ENCODE assay signal across 8 mouse cellular contexts in genomic region chr11:86356007-86356853, GRCm38 (mm10). TPM values are rescaled to one million over a fixed set of nuclear protein-coding genes. Genes with fewer than 3 reads are reported as not detected.
DNase-seq lines count a peak whose midpoint lies in the region; ATAC-seq and TF ChIP-seq lines count a peak whose summit lies in the region.

No protein-coding gene starts in this region.

- no peak for ATAC-seq in heart, embryonic 12.5 days (ENCODE audit: insufficient number of reproducible peaks, low FRiP score)
- ATAC-seq in liver, embryonic 15.5 days (ENCODE audit: insufficient read depth): no peak
- ATAC-seq in stomach, embryonic 16.5 days (ENCODE audit: insufficient read depth, low FRiP score): no peak

- 7% methylated on average over 13 of the region's 13 CpGs for WGBS in heart, embryonic 12.5 days
- 2% methylated on average over 13 of the region's 13 CpGs for WGBS in liver, embryonic 15.5 days (ENCODE audit: insufficient replicate concordance)
- WGBS in stomach, embryonic 16.5 days: 2% methylated on average over 13 of the region's 13 CpGs

- no peaks in the 10 kb centered on the region for H3K9me3 ChIP-seq in heart, embryonic 12.5 days (replicated peaks)
- H3K9me3 ChIP-seq in liver, embryonic 15.5 days (replicated peaks): no peaks in the 10 kb centered on the region
- no peaks in the 10 kb centered on the region for H3K9me3 ChIP-seq in stomach, embryonic 16.5 days (replicated peaks; ENCODE audit: control insufficient read depth, low read length)

- peaks cover 14% of the 10 kb centered on the region for H3K36me3 ChIP-seq in heart, embryonic 12.5 days
- peaks cover 20% of the 10 kb centered on the region for H3K36me3 ChIP-seq in liver, embryonic 15.5 days (replicated peaks)
- H3K36me3 ChIP-seq in stomach, embryonic 16.5 days (ENCODE audit: control insufficient read depth, insufficient read depth, low read length): 0 out of 2 replicates have a peak, but pooled peaks cover 3% of the 10 kb centered on the region

- H3K4me3 ChIP-seq in layer of hippocampus, adult 2 months: peak overlapping the region; percentile 96
- peak overlapping the region; percentile 100 for H3K4me3 ChIP-seq in heart, embryonic 12.5 days
- H3K4me3 ChIP-seq in liver, embryonic 15.5 days (replicated peaks): peak overlapping the region; percentile 98
- peak overlapping the region; percentile 98 for H3K4me3 ChIP-seq in stomach, embryonic 16.5 days (replicated peaks; ENCODE audit: low read length)

- H3K4me1 ChIP-seq in heart, embryonic 12.5 days (replicated peaks): peaks cover 18% of the 10 kb centered on the region
- H3K4me1 ChIP-seq in liver, embryonic 15.5 days (replicated peaks): peaks cover 34% of the 10 kb centered on the region
- H3K4me1 ChIP-seq in stomach, embryonic 16.5 days (ENCODE audit: control insufficient read depth, insufficient read depth, low read length): peaks cover 24% of the 10 kb centered on the region

- no peak for TF ChIP-seq CTCF in layer of hippocampus, adult 2 months (conservative IDR thresholded peaks at IDR 0.05)

- peak overlapping the region; percentile 98; the same call in 1 of the 2 replicates for H3K27ac ChIP-seq in layer of hippocampus, adult 2 months
- H3K27ac ChIP-seq in heart, embryonic 12.5 days (ENCODE audit: poor library complexity, severe bottlenecking): peak overlapping the region; percentile 98
- peak overlapping the region; percentile 94 for H3K27ac ChIP-seq in liver, embryonic 15.5 days (replicated peaks)
- 0 out of 2 replicates have a peak overlapping the region, but pooled peaks have one; percentile 15 for H3K27ac ChIP-seq in stomach, embryonic 16.5 days (ENCODE audit: low read length)

- peak overlapping the region; percentile 99 for H3K9ac ChIP-seq in heart, embryonic 12.5 days
- H3K9ac ChIP-seq in liver, embryonic 15.5 days: peak overlapping the region; percentile 98
- H3K9ac ChIP-seq in stomach, embryonic 16.5 days (ENCODE audit: low read length): peak overlapping the region; percentile 97

- H3K27me3 ChIP-seq in heart, embryonic 12.5 days (replicated peaks): no peaks in the 10 kb centered on the region
- peaks cover 10% of the 10 kb centered on the region for H3K27me3 ChIP-seq in liver, embryonic 15.5 days
- H3K27me3 ChIP-seq in stomach, embryonic 16.5 days (ENCODE audit: control insufficient read depth, insufficient read depth, low read length): no peaks in the 10 kb centered on the region

- no peak for DNase-seq in layer of hippocampus, adult 2 months (ENCODE audit: low spot score in 2 of 2)
- DNase-seq in layer of hippocampus, postnatal 25 days (ENCODE audit: extremely low spot score in 1 of 2, low spot score in 1 of 2): no peak
- peak; percentile 34 for DNase-seq in brain, adult 2 months (ENCODE audit: low read depth, low spot score)
- DNase-seq in cerebellum, adult 11 months: no peak
- no peak for DNase-seq in frontal cortex, postnatal 14 days (ENCODE audit: low spot score in 2 of 2)

- peak overlapping the region; percentile 79 for H3K4me2 ChIP-seq in heart, embryonic 12.5 days
- peak overlapping the region; percentile 70 for H3K4me2 ChIP-seq in liver, embryonic 15.5 days
- peak overlapping the region; percentile 61 for H3K4me2 ChIP-seq in stomach, embryonic 16.5 days (ENCODE audit: low read depth, low read length)

RNA-seq across cellular contexts. Expression of gene Med13, which starts 1.2 kb away (rescaled TPM):
- 10 to 100 TPM; 49.8 to 56.6 TPM for total RNA-seq in layer of hippocampus, adult 2 months (2021)
- total RNA-seq in layer of hippocampus, postnatal 25 days (2021): 10 to 100 TPM; 51.0 to 60.5 TPM
- polyA plus RNA-seq in heart, embryonic 12.5 days (2016; fragmentation: Nextera tagmentation; extraction: Ambion mirVana): 6.5 and 7.6 TPM in 2 replicates
- 2.6 and 4.1 TPM in 2 replicates for polyA plus RNA-seq in liver, embryonic 15.5 days (2015; fragmentation: Nextera tagmentation; extraction: Ambion mirVana)
- polyA plus RNA-seq in stomach, embryonic 16.5 days (2015; fragmentation: Nextera tagmentation; extraction: Ambion mirVana): 7.2 and 9.1 TPM in 2 replicates

Comparison
In these comparisons a context has a peak if more than half of its experiments do, and no peak if none do; other contexts are left out.
1. H3K27ac ChIP-seq: peak in every context shown above with its lines; median percentile 98 in layer of hippocampus, adult 2 months; 98 in heart, embryonic 12.5 days; 94 in liver, embryonic 15.5 days; 15 in stomach, embryonic 16.5 days.